Mouse (Mus musculus): ENCODE measurements at regions not wholly inside any gene's neighbourhood (a gene's known extent, or its start where the extent isn't known, plus 50 kb on each side); places are given as distances from the start of the nearest gene placed in this dataset.

- DNase-seq, result peak; percentile 6
- H3K4me3 ChIP-seq (ENCODE audit: low read depth, low read length), result no peak overlapping the region
- no peak for ATAC-seq (ENCODE audit: insufficient read depth)
- H3K9ac ChIP-seq, result no peak overlapping the region
- H3K27me3 ChIP-seq (ENCODE audit: insufficient read depth, low read length), result no peaks in the 10 kb centered on the region
- H3K4me2 ChIP-seq, result no peak overlapping the region
- no peaks in the 10 kb centered on the region for H3K9me3 ChIP-seq (ENCODE audit: low read depth, low read length)
- peak; percentile 24; the same call in 1 of the 2 replicates for TF ChIP-seq CTCF (IDR thresholded peaks at IDR 0.05; ENCODE audit: low read depth)
- H3K4me1 ChIP-seq (ENCODE audit: insufficient read depth), result no peaks in the 10 kb centered on the region
- no peak overlapping the region for H3K27ac ChIP-seq (ENCODE audit: low read depth)
- no peaks in the 10 kb centered on the region for H3K36me3 ChIP-seq (ENCODE audit: insufficient read depth)
- WGBS, result 60% methylated on average over 4 of the region's 4 CpGs
These were observed 209.7 kb upstream of the Fam19a5 start for GRCm38 (mm10) chr15:87334430-87334829.

- Histone ChIP-seq H3K4me2 (no peak overlapping the region), H3K27me3 (ENCODE audit: insufficient read depth, low read length) (no peaks in the 10 kb centered on the region), H3K27ac (ENCODE audit: low read depth) (no peak overlapping the region), H3K9ac (no peak overlapping the region), H3K4me1 (ENCODE audit: insufficient read depth) (no peaks in the 10 kb centered on the region), H3K36me3 (ENCODE audit: insufficient read depth) (no peaks in the 10 kb centered on the region), H3K9me3 (ENCODE audit: low read depth, low read length) (no peaks in the 10 kb centered on the region), H3K4me3 (ENCODE audit: low read depth, low read length) (no peak overlapping the region)
- 74% methylated on average over 4 of the region's 4 CpGs for WGBS
- ATAC-seq (ENCODE audit: insufficient read depth), result no peak
- DNase-seq, result no peak
- no peak for TF ChIP-seq CTCF (IDR thresholded peaks at IDR 0.05; ENCODE audit: low read depth)
These were observed 208.8 kb upstream of the Fam19a5 start for GRCm38 (mm10) chr15:87335324-87335723.

GRCm38 (mm10) chr15:87335737-87336136 is 208.4 kb upstream of the Fam19a5 start:
- no peaks in the 10 kb centered on the region for H3K27me3 ChIP-seq (ENCODE audit: insufficient read depth, low read length)
- H3K27ac ChIP-seq (ENCODE audit: low read depth), result no peak overlapping the region
- H3K4me1 ChIP-seq (ENCODE audit: insufficient read depth), result no peaks in the 10 kb centered on the region
- ATAC-seq (ENCODE audit: insufficient read depth) (no peak), DNase-seq (no peak)
- no peak overlapping the region for H3K4me3 ChIP-seq (ENCODE audit: low read depth, low read length)
- no peaks in the 10 kb centered on the region for H3K36me3 ChIP-seq (ENCODE audit: insufficient read depth)
- H3K4me2 ChIP-seq, result no peak overlapping the region
- H3K9ac ChIP-seq, result no peak overlapping the region
- TF ChIP-seq CTCF (IDR thresholded peaks at IDR 0.05; ENCODE audit: low read depth), result no peak
- WGBS, result 88% methylated on average over 11 of the region's 11 CpGs
- no peaks in the 10 kb centered on the region for H3K9me3 ChIP-seq (ENCODE audit: low read depth, low read length)

- no peaks in the 10 kb centered on the region for H3K27me3 ChIP-seq (ENCODE audit: insufficient read depth, low read length)
- H3K4me2 ChIP-seq, result no peak overlapping the region
- H3K27ac ChIP-seq (ENCODE audit: low read depth), result no peak overlapping the region
- H3K36me3 ChIP-seq (ENCODE audit: insufficient read depth), result no peaks in the 10 kb centered on the region
- no peak for TF ChIP-seq CTCF (IDR thresholded peaks at IDR 0.05; ENCODE audit: low read depth)
- H3K9me3 ChIP-seq (ENCODE audit: low read depth, low read length), result no peaks in the 10 kb centered on the region
- H3K9ac ChIP-seq, result no peak overlapping the region
- ATAC-seq (ENCODE audit: insufficient read depth) (no peak), DNase-seq (no peak)
- H3K4me3 ChIP-seq (ENCODE audit: low read depth, low read length), result no peak overlapping the region
- no peaks in the 10 kb centered on the region for H3K4me1 ChIP-seq (ENCODE audit: insufficient read depth)
- WGBS, result 59% methylated on average over 3 of the region's 3 CpGs
These were observed 204.2 kb upstream of the Fam19a5 start for GRCm38 (mm10) chr15:87339904-87340303.

GRCm38 (mm10) chr15:87342656-87343055 is 201.4 kb upstream of the Fam19a5 start:
- Histone ChIP-seq H3K9ac (no peak overlapping the region), H3K4me3 (ENCODE audit: low read depth, low read length) (no peak overlapping the region), H3K27ac (ENCODE audit: low read depth) (no peak overlapping the region), H3K4me2 (no peak overlapping the region), H3K36me3 (ENCODE audit: insufficient read depth) (no peaks in the 10 kb centered on the region), H3K9me3 (ENCODE audit: low read depth, low read length) (no peaks in the 10 kb centered on the region), H3K4me1 (ENCODE audit: insufficient read depth) (no peaks in the 10 kb centered on the region), H3K27me3 (ENCODE audit: insufficient read depth, low read length) (no peaks in the 10 kb centered on the region)
- 90% methylated on average over 1 of the region's 1 CpGs for WGBS
- TF ChIP-seq CTCF (IDR thresholded peaks at IDR 0.05; ENCODE audit: low read depth), result no peak
- DNase-seq (no peak), ATAC-seq (ENCODE audit: insufficient read depth) (no peak)

GRCm38 (mm10) chr15:87345826-87346225 is 198.3 kb upstream of the Fam19a5 start:
- H3K9me3 ChIP-seq (ENCODE audit: low read depth, low read length), result no peaks in the 10 kb centered on the region
- no peaks in the 10 kb centered on the region for H3K4me1 ChIP-seq (ENCODE audit: insufficient read depth)
- no peak overlapping the region for H3K9ac ChIP-seq
- no peak overlapping the region for H3K4me3 ChIP-seq (ENCODE audit: low read depth, low read length)
- no peak for TF ChIP-seq CTCF (IDR thresholded peaks at IDR 0.05; ENCODE audit: low read depth)
- H3K36me3 ChIP-seq (ENCODE audit: insufficient read depth), result no peaks in the 10 kb centered on the region
- H3K27ac ChIP-seq (ENCODE audit: low read depth), result no peak overlapping the region
- DNase-seq, result no peak
- H3K4me2 ChIP-seq, result no peak overlapping the region
- WGBS, result 46% methylated on average over 3 of the region's 3 CpGs
- ATAC-seq (ENCODE audit: insufficient read depth), result no peak
- H3K27me3 ChIP-seq (ENCODE audit: insufficient read depth, low read length), result no peaks in the 10 kb centered on the region

- Histone ChIP-seq H3K4me1 (ENCODE audit: insufficient read depth) (no peaks in the 10 kb centered on the region), H3K9ac (no peak overlapping the region), H3K4me2 (no peak overlapping the region), H3K27me3 (ENCODE audit: insufficient read depth, low read length) (no peaks in the 10 kb centered on the region), H3K4me3 (ENCODE audit: low read depth, low read length) (no peak overlapping the region), H3K27ac (ENCODE audit: low read depth) (no peak overlapping the region), H3K36me3 (ENCODE audit: insufficient read depth) (no peaks in the 10 kb centered on the region), H3K9me3 (ENCODE audit: low read depth, low read length) (no peaks in the 10 kb centered on the region)
- DNase-seq, result no peak
- 63% methylated on average over 11 of the region's 11 CpGs for WGBS
- TF ChIP-seq CTCF (IDR thresholded peaks at IDR 0.05; ENCODE audit: low read depth), result no peak
- ATAC-seq (ENCODE audit: insufficient read depth), result no peak
These were observed 194.4 kb upstream of the Fam19a5 start for GRCm38 (mm10) chr15:87349533-87350247.
